Mouse (Mus musculus) liver, embryonic 14.5 days (tissue): ENCODE data around the gene Chmp1a.

Experiments
- CTCF ChIP-seq: IDR thresholded peaks from 2 replicates; pipeline ENCODE4 v1.5.1; 2016; ENCODE audit warnings: antibody characterized with exemption, low read depth, control low read depth
- EP300 ChIP-seq: IDR thresholded peaks from 2 replicates; pipeline ENCODE4 v1.6.1; 2016; ENCODE audit warnings: antibody characterized with exemption, low read depth

- no peak for TF ChIP-seq CTCF
- no peak for TF ChIP-seq EP300
These were observed 36.0 kb upstream of the Chmp1a start for GRCm38 (mm10) chr8:123248596-123248995.
